Mouse (Mus musculus) stomach, postnatal 0 days (tissue): ENCODE measurements around the gene Cbr2. TPM values are rescaled to one million over a fixed set of nuclear protein-coding genes. Genes with fewer than 3 reads are reported as not detected.
"Not testable (repeated sequence)": the region's sequence is repeated elsewhere in the genome, so short reads cannot be mapped to it uniquely, and the experiment has no call there.

Source experiments
- ATAC-seq: fragments of 200-750 bp; cut with Nextera tagmentation; 2 replicates; pipeline ENCODE4 v1.8.0; 2017; ENCODE audit not compliant: low FRiP score, low TSS enrichment
- DNase-seq: peaks from one replicate; pipeline ENCODE4 v3.0.0-alpha.2; 2016; ENCODE audit warnings: low spot score
- H3K27ac ChIP-seq: fragments of 300-500 bp; sonication (generic); replicated peaks from 2 replicates; pipeline ENCODE4 v1.5.1; 2014; ENCODE audit warnings: mild to moderate bottlenecking, control low read depth
- H3K27me3 ChIP-seq: fragments of 300-500 bp; sonication (generic); 2 replicates; pipeline ENCODE4 v1.6.1; 2014; ENCODE audit warnings: low read length; ENCODE audit not compliant: control insufficient read depth, insufficient read depth
- H3K36me3 ChIP-seq: fragments of 300-500 bp; sonication (generic); 2 replicates; pipeline ENCODE4 v1.6.1; 2014; ENCODE audit warnings: low read length, mixed read lengths; ENCODE audit not compliant: control insufficient read depth, insufficient read depth
- H3K4me1 ChIP-seq: fragments of 300-500 bp; sonication (generic); replicated peaks from 2 replicates; pipeline ENCODE4 v1.6.1; 2014; ENCODE audit warnings: antibody characterized with exemption; ENCODE audit not compliant: control insufficient read depth, insufficient read depth
- H3K4me2 ChIP-seq: fragments of 300-500 bp; sonication (generic); replicated peaks from 2 replicates; pipeline ENCODE4 v1.6.1; 2014; ENCODE audit warnings: low read depth, mild to moderate bottlenecking, control low read depth, moderate library complexity
- H3K4me3 ChIP-seq: fragments of 300-500 bp; sonication (generic); 2 replicates; pipeline ENCODE4 v1.5.1; 2014; ENCODE audit warnings: low read depth, low read length, control low read depth
- H3K9ac ChIP-seq: fragments of 300-500 bp; sonication (generic); 2 replicates; pipeline ENCODE4 v1.6.1; 2014; ENCODE audit warnings: mild to moderate bottlenecking, low read length, control low read depth, mixed read lengths
- H3K9me3 ChIP-seq: fragments of 300-500 bp; sonication (generic); 2 replicates; pipeline ENCODE4 v1.6.1; 2016; ENCODE audit warnings: low read length; ENCODE audit not compliant: control insufficient read depth
- CTCF ChIP-seq: IDR thresholded peaks from 2 replicates; pipeline ENCODE4 v1.5.1; 2016; ENCODE audit warnings: antibody characterized with exemption, low read depth, mild to moderate bottlenecking, moderate library complexity
- EP300 ChIP-seq: optimal IDR thresholded peaks from 2 replicates; pipeline ENCODE3; 2016; ENCODE audit warnings: antibody characterized with exemption
- WGBS: fragments of 180-500 bp; shearing (Covaris S2); extraction: QIAGEN DNeasy Blood & Tissue Kit; methylation state at CpG from one replicate; pipeline ENCODE4 v1.1.7; 2014; 5-methylcytosine and 5-hydroxymethylcytosine counted together
- polyA plus RNA-seq: library from polyadenylated mRNA; unstranded; fragments of >200 nt; fragmentation: Nextera tagmentation; extraction: Ambion mirVana; gene quantifications from 2 replicates; pipeline ENCODE4 v1.2.1, GENCODE M21; 2015

Cbr2 gene
- polyA plus RNA-seq, 1 experiment from 2014 or later, result 160 TPM

- Histone ChIP-seq H3K27me3 (no peaks in the 10 kb centered on the region), H3K27ac (no peak overlapping the region), H3K4me1 (no peaks in the 10 kb centered on the region), H3K36me3 (no peaks in the 10 kb centered on the region), H3K9me3 (no peaks in the 10 kb centered on the region), H3K4me3 (no peak overlapping the region), H3K4me2 (no peak overlapping the region), H3K9ac (no peak overlapping the region)
- no peak for DNase-seq
- no peak for ATAC-seq
- TF ChIP-seq EP300 (no peak), CTCF (no peak)
- WGBS, result 84% methylated on average over 7 of the region's 7 CpGs
Measured at GRCm38 (mm10) chr11:120773463-120774190, 41.7 kb upstream of the Cbr2 start.

GRCm38 (mm10) chr11:120772749-120773148 lies 40.8 kb upstream of the Cbr2 start:
- Histone ChIP-seq H3K4me3 (no peak overlapping the region), H3K4me1 (no peaks in the 10 kb centered on the region), H3K36me3 (no peaks in the 10 kb centered on the region), H3K9me3 (no peaks in the 10 kb centered on the region), H3K27me3 (no peaks in the 10 kb centered on the region), H3K4me2 (no peak overlapping the region), H3K27ac (no peak overlapping the region), H3K9ac (no peak overlapping the region)
- WGBS, result 81% methylated on average over 3 of the region's 3 CpGs
- DNase-seq, result no peak
- ATAC-seq, result no peak
- TF ChIP-seq EP300, result no peak
- TF ChIP-seq CTCF, result no peak

- no peaks in the 10 kb centered on the region for H3K36me3 ChIP-seq
- WGBS, result 74% methylated on average over 1 of the region's 1 CpGs
- no peaks in the 10 kb centered on the region for H3K27me3 ChIP-seq
- DNase-seq (peak; percentile 62), ATAC-seq (peak; percentile 84)
- no peak overlapping the region for H3K9ac ChIP-seq
- TF ChIP-seq CTCF (no peak), EP300 (no peak)
- H3K4me1 ChIP-seq, result no peaks in the 10 kb centered on the region
- H3K9me3 ChIP-seq, result no peaks in the 10 kb centered on the region
- H3K4me3 ChIP-seq, result no peak overlapping the region
- H3K27ac ChIP-seq, result peak overlapping the region; percentile 70
- H3K4me2 ChIP-seq, result no peak overlapping the region
Measured at GRCm38 (mm10) chr11:120768206-120768605, 36.3 kb upstream of the Cbr2 start.

- H3K9me3 ChIP-seq, H3K4me2 ChIP-seq, H3K4me1 ChIP-seq, ATAC-seq, H3K27ac ChIP-seq, H3K36me3 ChIP-seq, H3K9ac ChIP-seq, H3K27me3 ChIP-seq, H3K4me3 ChIP-seq, DNase-seq: not testable (repeated sequence)
- WGBS, result 72% methylated on average over 3 of the region's 7 CpGs
Measured at GRCm38 (mm10) chr11:120767023-120767422, 35.1 kb upstream of the Cbr2 start.

GRCm38 (mm10) chr11:120763121-120763999 lies 31.4 kb upstream of the Cbr2 start:
- not testable (repeated sequence) for H3K27me3 ChIP-seq, H3K4me3 ChIP-seq, DNase-seq, H3K4me2 ChIP-seq, H3K36me3 ChIP-seq, H3K4me1 ChIP-seq, H3K9me3 ChIP-seq, H3K9ac ChIP-seq, H3K27ac ChIP-seq
- peak; percentile 47 for ATAC-seq
- WGBS, result 18% methylated on average over 2 of the region's 23 CpGs

- H3K27ac ChIP-seq, result peak within 1 kb of the TSS; percentile 67
- DNase-seq, result peak; percentile 64
Measured at GRCm38 (mm10) chr11:120762672-120763041, 30.7 kb upstream of the Cbr2 start, which contains the start of gene Hmga1b. Hmga1b (plus strand) TSS chr11:120762794.

More at GRCm38 (mm10) chr11:120762672-120763041, 30.7 kb upstream of the Cbr2 start, which contains the start of gene Hmga1b:
- WGBS, result 19% methylated on average over 14 of the region's 14 CpGs
- H3K27me3 ChIP-seq, H3K9me3 ChIP-seq, H3K4me3 ChIP-seq, H3K9ac ChIP-seq, H3K36me3 ChIP-seq, H3K4me1 ChIP-seq: not testable (repeated sequence)
- H3K4me2 ChIP-seq, result 0 out of 2 replicates have a peak within 1 kb of the TSS, but pooled peaks have one; percentile 8
- ATAC-seq, result peak; percentile 58
